Mouse (Mus musculus) small intestine, adult 2 months (tissue): ENCODE data around the gene Pink1. TPM values are rescaled to one million over a fixed set of nuclear protein-coding genes. Genes with fewer than 3 reads are reported as not detected.
"Not testable (repeated sequence)": the region's sequence is repeated elsewhere in the genome, so short reads cannot be mapped to it uniquely, and the experiment has no call there.

Source experiments
- H3K27ac ChIP-seq: fragments of 200-500 bp; 2 replicates; pipeline ENCODE4 v1.5.1; 2012; ENCODE audit warnings: low read depth, low read length, control low read depth, inconsistent platforms; ENCODE audit not compliant: insufficient read depth
- H3K27me3 ChIP-seq: fragments of 200-500 bp; 2 replicates; pipeline ENCODE4 v1.6.1; 2012; ENCODE audit warnings: mild to moderate bottlenecking, moderate library complexity, low read length, inconsistent platforms; ENCODE audit not compliant: control insufficient read depth, insufficient read depth
- H3K36me3 ChIP-seq: fragments of 200-500 bp; 2 replicates; pipeline ENCODE4 v1.6.1; 2012; ENCODE audit warnings: mild to moderate bottlenecking, low read length, control low read depth, inconsistent platforms; ENCODE audit not compliant: control insufficient read depth, insufficient read depth
- H3K4me1 ChIP-seq: fragments of 200-500 bp; 2 replicates; pipeline ENCODE4 v1.6.1; 2012; ENCODE audit warnings: low read length, inconsistent platforms, mixed read lengths; ENCODE audit not compliant: control insufficient read depth, insufficient read depth, insufficient read length
- H3K4me3 ChIP-seq: fragments of 200-500 bp; 2 replicates; pipeline ENCODE4 v1.5.1; 2012; ENCODE audit warnings: low read depth, mild to moderate bottlenecking, control low read depth, inconsistent platforms, low read length, moderate library complexity
- CTCF ChIP-seq: fragments of 200-500 bp; IDR thresholded peaks from 2 replicates; pipeline ENCODE4 v1.5.1; 2012; ENCODE audit warnings: low read depth, mild to moderate bottlenecking, control low read depth, inconsistent platforms, low read length, moderate library complexity, mixed read lengths; ENCODE audit not compliant: insufficient replicate concordance, insufficient read length; ENCODE audit errors: extremely low read depth
- POLR2A ChIP-seq: fragments of 200-500 bp; IDR thresholded peaks from 2 replicates; pipeline ENCODE4 v1.6.1; 2012; ENCODE audit warnings: low read depth, mild to moderate bottlenecking, control low read depth, inconsistent platforms, low read length, moderate library complexity
- WGBS: fragments of 180-500 bp; shearing (Covaris S2); methylation state at CpG from one replicate; pipeline ENCODE4 v1.1.7; 2018; 5-methylcytosine and 5-hydroxymethylcytosine counted together
- polyA plus RNA-seq: library from polyadenylated mRNA; depleted of rRNA; stranded (reverse); fragments of >200 nt; gene quantifications from 2 replicates; pipeline ENCODE4 v1.2.3, GENCODE M21; 2012

Pink1 gene
- polyA plus RNA-seq, 1 experiment = 134 TPM

GRCm38 (mm10) chr4:138333135-138333534 lies 7.0 kb upstream of the Pink1 start:
- Histone ChIP-seq H3K36me3 (no peaks in the 10 kb centered on the region), H3K4me3 (no peak overlapping the region), H3K27me3 (no peaks in the 10 kb centered on the region), H3K27ac (peak overlapping the region; percentile 81), H3K4me1 (peaks cover 12% of the 10 kb centered on the region)
- 35% methylated on average over 4 of the region's 4 CpGs for WGBS
- TF ChIP-seq POLR2A (no peak), CTCF (no peak)

DNA sequence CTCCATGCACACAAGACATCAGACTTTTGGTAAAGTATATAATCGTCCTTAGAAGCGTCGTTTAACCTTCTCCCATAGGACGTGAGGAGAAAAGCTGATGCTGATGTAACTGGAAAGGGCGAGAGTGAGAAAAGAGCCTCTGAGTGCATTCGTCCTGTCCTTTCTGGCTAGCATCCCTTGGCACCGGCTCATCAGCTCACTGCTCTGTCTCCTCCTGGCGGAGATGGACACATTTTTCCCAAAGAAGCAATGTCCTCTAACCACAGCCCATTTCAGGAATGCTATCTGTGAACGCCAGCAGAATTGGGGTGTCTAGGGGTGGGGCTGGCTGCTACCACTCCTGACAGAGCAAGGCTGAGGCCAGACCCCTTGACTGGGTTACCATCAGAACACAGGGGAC lies 5.5 kb upstream of the Pink1 start:
- Histone ChIP-seq H3K4me1 (peaks cover 12% of the 10 kb centered on the region), H3K27ac (no peak overlapping the region), H3K4me3 (no peak overlapping the region), H3K36me3 (no peaks in the 10 kb centered on the region), H3K27me3 (no peaks in the 10 kb centered on the region)
- 83% methylated on average over 9 of the region's 9 CpGs for WGBS
- no peak for TF ChIP-seq POLR2A
- TF ChIP-seq CTCF = no peak

GRCm38 (mm10) chr4:138330264-138330671 lies 4.2 kb upstream of the Pink1 start:
- no peak for TF ChIP-seq POLR2A
- no peak for TF ChIP-seq CTCF
- WGBS = 45% methylated on average over 15 of the region's 15 CpGs

DNA sequence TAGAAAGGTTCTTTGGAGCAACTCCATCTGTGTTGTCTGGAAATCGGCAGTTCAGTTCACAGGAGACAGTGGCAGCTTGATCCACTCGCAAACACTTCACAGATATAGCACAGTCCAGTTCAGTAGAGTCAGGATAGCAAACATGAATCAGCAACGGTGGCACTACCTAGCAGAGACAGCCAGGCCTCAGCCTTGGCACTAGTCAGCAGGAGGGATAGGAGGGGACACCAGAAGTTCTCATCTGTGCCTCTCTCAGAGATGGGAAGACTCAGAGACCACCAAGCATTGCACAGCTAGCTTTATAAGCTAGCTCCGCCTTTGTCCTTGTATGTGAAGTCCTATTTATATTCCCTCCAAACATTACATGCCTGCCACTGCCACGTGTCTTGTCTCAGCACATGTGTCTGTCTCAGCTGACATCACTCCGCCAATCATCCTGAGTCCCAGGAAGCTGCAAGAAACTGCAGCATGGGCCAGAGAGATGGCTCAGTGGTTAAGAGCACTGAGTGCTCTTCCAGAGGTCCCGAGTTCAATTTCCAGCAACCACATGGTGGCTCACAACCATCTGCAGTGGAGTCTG lies 1.9 kb upstream of the Pink1 start:
- no peak for TF ChIP-seq POLR2A
- TF ChIP-seq CTCF = no peak
- 71% methylated on average over 7 of the region's 7 CpGs for WGBS
- Histone ChIP-seq H3K4me3 (no peak overlapping the region), H3K36me3 (no peaks in the 10 kb centered on the region), H3K4me1 (peaks cover 7% of the 10 kb centered on the region), H3K27ac (no peak overlapping the region), H3K27me3 (no peaks in the 10 kb centered on the region)

More at GRCm38 (mm10) chr4:138330264-138330671, 4.2 kb upstream of the Pink1 start:
- H3K4me1 ChIP-seq = peaks cover 14% of the 10 kb centered on the region
- no peak overlapping the region for H3K4me3 ChIP-seq
- no peaks in the 10 kb centered on the region for H3K36me3 ChIP-seq
- no peak overlapping the region for H3K27ac ChIP-seq
- no peaks in the 10 kb centered on the region for H3K27me3 ChIP-seq

DNA sequence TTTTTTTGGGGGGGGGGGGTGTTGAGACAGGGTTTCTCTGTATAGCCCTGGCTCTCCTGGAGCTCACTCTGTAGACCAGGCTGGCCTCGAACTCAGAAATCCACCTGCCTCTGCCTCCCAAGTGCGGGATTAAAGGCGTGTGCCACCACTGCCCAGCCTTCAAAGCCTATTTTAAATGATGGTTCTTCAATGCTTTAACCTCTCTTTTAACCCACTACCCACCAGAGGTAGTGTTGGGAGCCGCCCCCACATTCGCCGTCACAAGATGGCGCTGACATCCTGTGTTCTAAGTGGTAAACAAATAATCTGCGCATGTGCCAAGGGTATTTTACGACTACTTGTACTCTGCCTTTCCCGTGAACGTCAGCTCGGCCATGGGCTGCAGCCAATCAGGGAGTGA lies 1.0 kb upstream of the Pink1 start:
- not testable (repeated sequence) for H3K27ac ChIP-seq, H3K4me1 ChIP-seq, H3K27me3 ChIP-seq, H3K4me3 ChIP-seq, H3K36me3 ChIP-seq
- 77% methylated on average over 8 of the region's 12 CpGs for WGBS

DNA sequence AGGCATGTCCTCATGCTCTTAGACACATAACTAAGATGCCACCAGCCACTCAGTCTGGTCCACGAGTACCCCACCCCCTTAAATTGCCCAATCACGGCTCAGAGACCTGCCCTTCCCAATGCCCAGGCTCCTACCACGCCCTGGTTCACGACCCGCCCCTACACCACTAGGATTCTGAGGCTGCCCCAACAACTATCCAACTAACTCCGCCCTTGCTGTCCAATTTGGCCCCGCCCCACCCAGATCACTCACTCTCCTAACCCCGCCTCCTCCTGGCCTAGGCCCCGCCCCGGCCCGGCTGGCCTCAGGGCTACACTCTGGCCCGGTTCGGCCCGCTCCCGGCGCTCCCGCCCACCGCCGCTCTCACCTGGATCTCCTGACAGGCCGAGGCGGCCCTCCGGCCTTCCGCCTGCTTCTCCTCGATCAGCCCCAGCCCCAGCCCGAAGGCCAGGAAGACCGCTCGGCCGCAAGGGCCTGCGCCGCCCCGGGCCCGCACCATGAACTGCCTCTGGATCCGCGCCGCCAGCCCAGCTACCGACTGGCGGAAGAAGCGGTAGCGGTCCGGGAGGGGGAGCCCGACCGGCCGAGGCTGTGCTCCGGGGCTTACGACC lies 536 bp downstream of the Pink1 start:
- WGBS = under 1% methylated on average over 44 of the region's 45 CpGs
- TF ChIP-seq CTCF (no peak), POLR2A (peak; percentile 47)
- peaks cover 2% of the 10 kb centered on the region; the same call in 1 of the 2 replicates for H3K36me3 ChIP-seq
- H3K27me3 ChIP-seq = no peaks in the 10 kb centered on the region
- H3K4me1 ChIP-seq = peaks cover 4% of the 10 kb centered on the region
- peak overlapping the region; percentile 90 for H3K27ac ChIP-seq
- peak overlapping the region; percentile 86 for H3K4me3 ChIP-seq

DNA sequence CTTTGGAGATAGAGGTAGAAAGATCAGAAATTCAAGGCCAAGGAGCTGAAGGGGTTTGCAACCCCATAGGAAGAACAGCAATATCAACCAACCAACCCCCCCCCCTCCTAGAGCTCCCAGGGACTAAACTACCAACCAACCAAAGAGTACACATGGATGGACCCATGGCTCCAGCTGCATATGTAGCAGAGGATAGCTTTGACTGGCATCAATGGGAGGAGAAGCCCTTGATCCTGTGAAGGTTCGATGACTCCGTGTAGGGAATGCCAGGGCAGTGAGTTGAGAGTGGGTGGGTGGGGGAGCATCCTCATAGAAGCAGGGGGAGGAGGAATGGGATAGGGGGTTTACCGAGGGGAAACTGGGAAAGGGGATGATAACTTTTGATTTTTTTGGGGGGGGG lies 1.7 kb downstream of the Pink1 start:
- H3K4me1 ChIP-seq = peaks cover 4% of the 10 kb centered on the region
- H3K27me3 ChIP-seq = no peaks in the 10 kb centered on the region
- peaks cover 7% of the 10 kb centered on the region for H3K36me3 ChIP-seq
- H3K27ac ChIP-seq = no peak overlapping the region
- 85% methylated on average over 3 of the region's 3 CpGs for WGBS
- TF ChIP-seq CTCF (no peak), POLR2A (no peak)
- H3K4me3 ChIP-seq = no peak overlapping the region

GRCm38 (mm10) chr4:138323753-138324152 lies 2.4 kb downstream of the Pink1 start:
- peaks cover 4% of the 10 kb centered on the region for H3K4me1 ChIP-seq
- H3K4me3 ChIP-seq = no peak overlapping the region
- TF ChIP-seq CTCF (no peak), POLR2A (no peak)
- no peaks in the 10 kb centered on the region for H3K27me3 ChIP-seq
- H3K27ac ChIP-seq = peak overlapping the region; percentile 9; the same call in 1 of the 2 replicates
- H3K36me3 ChIP-seq = peaks cover 7% of the 10 kb centered on the region
- WGBS = 21% methylated on average over 4 of the region's 4 CpGs
